Mouse (Mus musculus) liver, postnatal 0 days (tissue): ENCODE measurements at regions not wholly inside any gene's neighbourhood (a gene's known extent, or its start where the extent isn't known, plus 50 kb on each side); places are given as distances from the start of the nearest gene placed in this dataset.
"Not testable (repeated sequence)": the region's sequence is repeated elsewhere in the genome, so short reads cannot be mapped to it uniquely, and the experiment has no call there.

ENCODE experiments used
- ATAC-seq: fragments of 200-750 bp; cut with Nextera tagmentation; 2 replicates; pipeline ENCODE4 v1.8.0; 2017; ENCODE audit warnings: mild to moderate bottlenecking, moderate library complexity
- DNase-seq: peaks from one replicate; pipeline ENCODE4 v3.0.0-alpha.2; 2016
- H3K27ac ChIP-seq: fragments of 300-500 bp; sonication (generic); 2 replicates; pipeline ENCODE4 v1.5.1; 2014; ENCODE audit warnings: antibody characterized with exemption, moderate library complexity, mild to moderate bottlenecking, low read depth
- H3K27me3 ChIP-seq: fragments of 300-500 bp; sonication (generic); 2 replicates; pipeline ENCODE4 v1.6.1; 2014; ENCODE audit warnings: low read length, control low read depth, mixed read lengths; ENCODE audit not compliant: insufficient read depth
- H3K36me3 ChIP-seq: fragments of 300-500 bp; sonication (generic); replicated peaks from 2 replicates; pipeline ENCODE4 v1.6.1; 2014; ENCODE audit warnings: mild to moderate bottlenecking, control low read depth, low read length, moderate library complexity, mixed read lengths; ENCODE audit not compliant: insufficient read depth
- H3K4me1 ChIP-seq: fragments of 300-500 bp; sonication (generic); 2 replicates; pipeline ENCODE4 v1.6.1; 2014; ENCODE audit warnings: antibody characterized with exemption, mild to moderate bottlenecking, control low read depth; ENCODE audit not compliant: insufficient read depth
- H3K4me2 ChIP-seq: fragments of 300-500 bp; sonication (generic); 2 replicates; pipeline ENCODE4 v1.6.1; 2014; ENCODE audit warnings: low read depth, mild to moderate bottlenecking, low read length, moderate library complexity, mixed read lengths
- H3K4me3 ChIP-seq: fragments of 300-500 bp; sonication (generic); 2 replicates; pipeline ENCODE4 v1.5.1; 2014; ENCODE audit warnings: low read depth, low read length
- H3K9ac ChIP-seq: fragments of 300-500 bp; sonication (generic); replicated peaks from 2 replicates; pipeline ENCODE4 v1.6.1; 2014; ENCODE audit warnings: mild to moderate bottlenecking, moderate library complexity
- H3K9me3 ChIP-seq: fragments of 300-500 bp; sonication (generic); 2 replicates; pipeline ENCODE4 v1.6.1; 2016; ENCODE audit warnings: mild to moderate bottlenecking, control low read depth, low read length, mixed read lengths
- CTCF ChIP-seq: sonication (generic); IDR thresholded peaks from 2 replicates; pipeline ENCODE4 v1.5.1; 2016; ENCODE audit warnings: antibody characterized with exemption, low read depth
- EP300 ChIP-seq: IDR thresholded peaks from 2 replicates; pipeline ENCODE4 v1.6.1; 2016; ENCODE audit warnings: antibody characterized with exemption, low read depth, mild to moderate bottlenecking
- WGBS: fragments of 180-500 bp; shearing (Covaris S2); extraction: QIAGEN DNeasy Blood & Tissue Kit; methylation state at CpG from one replicate; pipeline ENCODE4 v1.1.7; 2014; ENCODE audit not compliant: insufficient replicate concordance; 5-methylcytosine and 5-hydroxymethylcytosine counted together

- not testable (repeated sequence) for H3K4me3 ChIP-seq, H3K36me3 ChIP-seq, H3K9me3 ChIP-seq, H3K9ac ChIP-seq, DNase-seq, H3K4me2 ChIP-seq, H3K4me1 ChIP-seq, H3K27ac ChIP-seq, ATAC-seq, H3K27me3 ChIP-seq
- WGBS, result 76% methylated on average over 2 of the region's 2 CpGs
These were observed 424.2 kb downstream of the Cdh10 start for GRCm38 (mm10) chr15:19242962-19243361.

- H3K9ac ChIP-seq, result no peak overlapping the region
- H3K9me3 ChIP-seq, result no peaks in the 10 kb centered on the region
- no peaks in the 10 kb centered on the region for H3K4me1 ChIP-seq
- H3K27ac ChIP-seq, result no peak overlapping the region
- TF ChIP-seq CTCF, result no peak
- TF ChIP-seq EP300, result no peak
- no peak overlapping the region for H3K4me2 ChIP-seq
- no peak overlapping the region for H3K4me3 ChIP-seq
- ATAC-seq (no peak), DNase-seq (no peak)
- H3K36me3 ChIP-seq, result no peaks in the 10 kb centered on the region
- H3K27me3 ChIP-seq, result no peaks in the 10 kb centered on the region
- whole genome bisulfite sequencing, result 74% methylated on average over 4 of the region's 4 CpGs
These were observed 428.7 kb downstream of the Cdh10 start for GRCm38 (mm10) chr15:19247489-19247888.

GRCm38 (mm10) chr15:19275968-19276826 is 457.4 kb downstream of the Cdh10 start:
- Histone ChIP-seq H3K36me3 (no peaks in the 10 kb centered on the region), H3K27ac (no peak overlapping the region), H3K4me3 (no peak overlapping the region), H3K4me2 (no peak overlapping the region), H3K4me1 (no peaks in the 10 kb centered on the region), H3K9me3 (no peaks in the 10 kb centered on the region), H3K27me3 (no peaks in the 10 kb centered on the region), H3K9ac (no peak overlapping the region)
- TF ChIP-seq CTCF, result peak; percentile 23; the same call in 1 of the 2 replicates
- no peak for TF ChIP-seq EP300
- ATAC-seq (no peak), DNase-seq (no peak)
- 50% methylated on average over 10 of the region's 10 CpGs for WGBS

- WGBS, result 77% methylated on average over 1 of the region's 1 CpGs
These were observed 497.6 kb downstream of the Cdh10 start for GRCm38 (mm10) chr15:19316380-19316779.

GRCm38 (mm10) chr15:19356322-19356721 is 537.6 kb downstream of the Cdh10 start:
- Histone ChIP-seq H3K36me3 (no peaks in the 10 kb centered on the region), H3K4me3 (no peak overlapping the region), H3K27ac (no peak overlapping the region), H3K27me3 (no peaks in the 10 kb centered on the region), H3K9me3 (no peaks in the 10 kb centered on the region), H3K9ac (no peak overlapping the region), H3K4me2 (no peak overlapping the region), H3K4me1 (no peaks in the 10 kb centered on the region)
- TF ChIP-seq CTCF (no peak), EP300 (no peak)
- no peak for ATAC-seq
- WGBS, result 77% methylated on average over 1 of the region's 1 CpGs
- DNase-seq, result no peak

More at GRCm38 (mm10) chr15:19316380-19316779, 497.6 kb downstream of the Cdh10 start:
- no peaks in the 10 kb centered on the region for H3K4me1 ChIP-seq
- H3K27ac ChIP-seq, result no peak overlapping the region
- H3K27me3 ChIP-seq, result no peaks in the 10 kb centered on the region
- no peak overlapping the region for H3K9ac ChIP-seq
- no peak overlapping the region for H3K4me2 ChIP-seq
- H3K36me3 ChIP-seq, result no peaks in the 10 kb centered on the region
- no peak overlapping the region for H3K4me3 ChIP-seq
- TF ChIP-seq EP300 (no peak), CTCF (no peak)
- no peak for ATAC-seq
- DNase-seq, result no peak
- no peaks in the 10 kb centered on the region for H3K9me3 ChIP-seq

- 34% methylated on average over 3 of the region's 3 CpGs for WGBS
These were observed 541.9 kb downstream of the Cdh10 start for GRCm38 (mm10) chr15:19360650-19361049.

More at GRCm38 (mm10) chr15:19360650-19361049, 541.9 kb downstream of the Cdh10 start:
- DNase-seq, result no peak
- no peak for ATAC-seq
- Histone ChIP-seq H3K4me2 (no peak overlapping the region), H3K4me1 (no peaks in the 10 kb centered on the region), H3K36me3 (no peaks in the 10 kb centered on the region), H3K27me3 (no peaks in the 10 kb centered on the region), H3K4me3 (no peak overlapping the region), H3K27ac (no peak overlapping the region), H3K9me3 (no peaks in the 10 kb centered on the region), H3K9ac (no peak overlapping the region)
- peak; percentile 16; the same call in 1 of the 2 replicates for TF ChIP-seq CTCF
- no peak for TF ChIP-seq EP300
